Mouse (Mus musculus) liver, embryonic 11.5 days (tissue): ENCODE measurements around the gene Tns1. TPM values are rescaled to one million over a fixed set of nuclear protein-coding genes. Genes with fewer than 3 reads are reported as not detected.
A peak's percentile ranks its signal among the peaks of the same experiment; 100 is the strongest.

Source experiments
- ATAC-seq: fragments of 200-750 bp; cut with Nextera tagmentation; replicated peaks from 2 replicates; pipeline ENCODE4 v1.8.0; 2017; ENCODE audit warnings: moderate number of reproducible peaks, mild to moderate bottlenecking, moderate TSS enrichment, moderate library complexity; ENCODE audit not compliant: low FRiP score
- DNase-seq: peaks from one replicate; pipeline ENCODE4 v3.0.0-alpha.2; 2017; ENCODE audit warnings: low spot score
- H3K27ac ChIP-seq: fragments of 300-500 bp; sonication (generic); 2 replicates; pipeline ENCODE4 v1.5.1; 2014; ENCODE audit warnings: mild to moderate bottlenecking, low read depth, low read length, control low read depth
- H3K27me3 ChIP-seq: fragments of 300-500 bp; sonication (generic); replicated peaks from 2 replicates; pipeline ENCODE4 v1.6.1; 2014; ENCODE audit warnings: low read length, mixed read lengths; ENCODE audit not compliant: control insufficient read depth, insufficient read depth
- H3K36me3 ChIP-seq: fragments of 300-500 bp; sonication (generic); 2 replicates; pipeline ENCODE4 v1.6.1; 2014; ENCODE audit warnings: mild to moderate bottlenecking, low read length, moderate library complexity, mixed read lengths; ENCODE audit not compliant: control insufficient read depth, insufficient read depth
- H3K4me1 ChIP-seq: fragments of 300-500 bp; sonication (generic); replicated peaks from 2 replicates; pipeline ENCODE4 v1.6.1; 2014; ENCODE audit warnings: low read length, mixed read lengths; ENCODE audit not compliant: control insufficient read depth, insufficient read depth
- H3K4me2 ChIP-seq: fragments of 300-500 bp; sonication (generic); 2 replicates; pipeline ENCODE4 v1.6.1; 2014; ENCODE audit warnings: mild to moderate bottlenecking, control low read depth, moderate library complexity
- H3K4me3 ChIP-seq: fragments of 300-500 bp; sonication (generic); 2 replicates; pipeline ENCODE4 v1.5.1; 2014; ENCODE audit warnings: low read depth, low read length, control low read depth
- H3K9ac ChIP-seq: fragments of 300-500 bp; sonication (generic); 2 replicates; pipeline ENCODE4 v1.6.1; 2014; ENCODE audit warnings: low read depth, low read length, control low read depth
- H3K9me3 ChIP-seq: fragments of 300-500 bp; sonication (generic); 2 replicates; pipeline ENCODE4 v1.6.1; 2016; ENCODE audit warnings: low read length, inconsistent platforms, mixed read lengths; ENCODE audit not compliant: control insufficient read depth
- WGBS: fragments of 180-500 bp; shearing (Covaris S2); extraction: QIAGEN DNeasy Blood & Tissue Kit; methylation state at CpG from one replicate; pipeline ENCODE4 v1.1.7; 2014; 5-methylcytosine and 5-hydroxymethylcytosine counted together
- polyA plus RNA-seq: library from polyadenylated mRNA; unstranded; fragments of >200 nt; fragmentation: Nextera tagmentation; extraction: Ambion mirVana; gene quantifications from 2 replicates; pipeline ENCODE4 v1.2.1, GENCODE M21; 2014

Tns1 gene
- polyA plus RNA-seq, 1 experiment from 2014 or later, result 19.4 TPM

DNA sequence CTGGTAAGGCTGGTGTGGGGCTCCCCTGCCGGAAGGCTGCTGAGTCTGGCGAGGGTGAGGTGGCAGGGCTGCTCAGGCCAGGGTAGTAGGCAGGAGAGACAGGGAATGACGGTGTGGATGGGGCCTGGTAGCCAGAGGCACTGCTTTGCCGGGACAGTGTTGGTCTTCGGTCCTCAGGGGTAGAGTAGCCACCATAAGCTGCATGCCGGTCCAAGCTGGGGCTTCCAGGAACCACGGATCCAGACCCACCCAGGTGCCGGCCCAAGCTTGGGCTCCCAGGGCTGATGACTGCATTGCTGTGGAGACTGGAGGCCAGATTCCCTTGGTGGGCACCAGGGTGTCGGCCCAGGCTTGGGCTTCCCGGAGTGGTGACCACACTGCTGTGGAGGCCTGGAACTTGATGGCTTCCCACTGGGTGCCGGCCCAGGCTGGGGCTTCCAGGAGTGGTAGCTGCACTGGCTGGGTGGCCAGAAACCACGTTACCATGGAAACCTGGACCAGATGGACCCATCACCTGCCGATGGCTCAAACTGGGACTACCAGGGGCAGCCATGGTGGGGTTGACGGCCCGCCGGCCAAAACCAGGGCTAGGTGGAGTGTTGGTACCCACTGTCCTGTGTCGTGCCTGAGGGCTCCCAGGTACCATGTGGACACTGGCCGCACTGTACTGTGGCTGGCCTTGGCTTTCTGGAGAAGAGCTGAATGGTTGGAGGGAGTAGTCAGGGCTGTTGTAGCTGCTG is 199.2 kb downstream of the Tns1 start:
- Histone ChIP-seq H3K27me3 (no peaks in the 10 kb centered on the region), H3K4me1 (peaks cover 5% of the 10 kb centered on the region; the same call in 1 of the 2 replicates), H3K27ac (no peak overlapping the region), H3K9ac (no peak overlapping the region), H3K4me3 (no peak overlapping the region), H3K36me3 (peaks cover 10% of the 10 kb centered on the region; the same call in 1 of the 2 replicates), H3K9me3 (no peaks in the 10 kb centered on the region), H3K4me2 (no peak overlapping the region)
- DNase-seq (no peak), ATAC-seq (no peak)
- WGBS, result 96% methylated on average over 18 of the region's 18 CpGs

DNA sequence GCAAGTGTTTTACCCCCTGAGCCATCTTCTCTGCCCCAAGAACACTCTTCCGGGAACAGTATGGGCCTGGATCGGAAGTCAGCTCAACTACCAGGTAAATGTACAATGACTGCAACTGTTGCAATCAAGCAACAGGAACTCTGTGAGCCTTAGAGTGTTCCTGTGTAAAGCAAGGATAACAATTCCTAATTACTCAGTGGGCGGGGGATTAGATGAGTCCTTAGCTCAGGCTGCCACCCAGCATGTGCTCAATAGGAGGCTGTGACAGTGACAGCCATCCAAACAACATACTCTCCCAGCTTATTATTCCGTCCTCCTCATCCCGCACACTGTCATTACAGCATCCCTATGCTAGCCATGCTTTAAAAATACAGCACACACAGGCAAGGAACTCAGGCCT is 200.0 kb downstream of the Tns1 start:
- Histone ChIP-seq H3K27ac (no peak overlapping the region), H3K9me3 (no peaks in the 10 kb centered on the region), H3K9ac (no peak overlapping the region), H3K4me1 (peaks cover 5% of the 10 kb centered on the region; the same call in 1 of the 2 replicates), H3K4me2 (no peak overlapping the region), H3K27me3 (no peaks in the 10 kb centered on the region), H3K36me3 (peaks cover 10% of the 10 kb centered on the region; the same call in 1 of the 2 replicates), H3K4me3 (no peak overlapping the region)
- DNase-seq, result no peak
- no peak for ATAC-seq
- WGBS, result 83% methylated on average over 5 of the region's 5 CpGs

DNA sequence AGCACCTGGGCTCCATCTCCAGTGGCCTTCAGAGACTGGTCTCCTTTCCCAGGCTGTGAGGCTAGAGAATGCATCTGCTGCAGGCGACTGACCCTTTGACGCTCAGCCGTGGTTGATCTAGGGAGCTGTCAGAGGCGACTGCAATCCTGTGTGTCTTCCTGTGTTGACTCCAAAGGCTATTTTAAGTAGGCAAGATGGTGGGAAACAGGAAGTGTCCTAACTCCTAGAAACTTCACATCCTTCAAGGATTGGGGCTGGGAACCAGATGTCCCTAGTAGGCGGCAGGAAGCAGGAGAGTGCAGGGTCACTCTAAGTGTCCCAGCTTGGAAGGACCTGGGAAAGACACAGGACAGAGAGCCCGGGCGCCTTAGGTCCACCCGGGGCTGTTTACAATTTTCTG is 201.1 kb downstream of the Tns1 start:
- Histone ChIP-seq H3K27me3 (no peaks in the 10 kb centered on the region), H3K9ac (no peak overlapping the region), H3K4me3 (no peak overlapping the region), H3K27ac (no peak overlapping the region), H3K9me3 (no peaks in the 10 kb centered on the region), H3K36me3 (peaks cover 10% of the 10 kb centered on the region; the same call in 1 of the 2 replicates), H3K4me2 (no peak overlapping the region), H3K4me1 (no peaks in the 10 kb centered on the region)
- DNase-seq (no peak), ATAC-seq (peak; percentile 54)
- WGBS, result 46% methylated on average over 8 of the region's 8 CpGs

DNA sequence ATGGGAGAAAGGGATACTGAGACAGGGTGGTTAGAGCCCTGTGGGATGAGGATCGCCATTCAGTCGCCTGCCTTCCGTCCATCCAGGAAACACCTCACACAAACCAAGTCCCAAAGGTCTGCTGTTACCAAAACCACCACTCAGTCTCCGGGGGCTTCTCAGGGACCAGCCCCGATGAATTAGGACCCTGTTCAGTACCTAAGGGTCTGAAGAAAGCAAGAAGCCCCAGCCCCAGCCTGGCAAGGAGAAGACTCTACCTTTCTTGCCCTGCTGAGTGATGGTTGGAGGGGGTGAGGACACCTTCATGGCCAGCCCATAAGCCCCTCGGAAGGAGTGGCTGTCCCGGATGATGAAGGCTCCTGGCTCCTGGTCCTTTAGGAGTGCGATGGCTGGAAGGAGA is 203.5 kb downstream of the Tns1 start:
- Histone ChIP-seq H3K4me1 (no peaks in the 10 kb centered on the region), H3K27ac (no peak overlapping the region), H3K4me3 (no peak overlapping the region), H3K36me3 (peaks cover 10% of the 10 kb centered on the region; the same call in 1 of the 2 replicates), H3K4me2 (no peak overlapping the region), H3K9me3 (no peaks in the 10 kb centered on the region), H3K9ac (no peak overlapping the region), H3K27me3 (no peaks in the 10 kb centered on the region)
- WGBS, result 91% methylated on average over 8 of the region's 8 CpGs
- DNase-seq (no peak), ATAC-seq (no peak)

DNA sequence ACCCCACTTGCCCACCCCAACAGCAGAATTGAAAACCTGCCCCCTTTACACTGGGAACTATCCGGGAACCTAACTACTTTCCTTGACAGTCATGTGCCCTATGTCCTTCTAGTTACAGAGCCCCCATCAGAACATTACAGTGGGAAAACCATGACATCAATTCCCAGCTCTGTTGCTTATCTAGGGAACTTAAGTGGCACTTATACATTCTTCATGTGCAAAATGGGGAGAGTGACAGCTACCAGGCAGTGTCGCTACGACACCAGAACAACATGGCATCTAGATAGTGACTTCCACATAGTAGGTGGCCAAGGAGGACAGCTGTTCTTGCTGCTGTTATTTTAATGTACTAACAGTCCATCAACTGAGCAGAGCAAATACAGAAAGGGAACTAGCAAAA is 204.3 kb downstream of the Tns1 start:
- DNase-seq, result no peak
- H3K36me3 ChIP-seq, result peaks cover 5% of the 10 kb centered on the region; the same call in 1 of the 2 replicates
- H3K9ac ChIP-seq, result no peak overlapping the region
- ATAC-seq, result no peak
- no peak overlapping the region for H3K4me2 ChIP-seq
- no peak overlapping the region for H3K4me3 ChIP-seq
- WGBS, result 85% methylated on average over 3 of the region's 3 CpGs
- H3K4me1 ChIP-seq, result no peaks in the 10 kb centered on the region
- H3K27me3 ChIP-seq, result no peaks in the 10 kb centered on the region
- H3K9me3 ChIP-seq, result no peaks in the 10 kb centered on the region
- no peak overlapping the region for H3K27ac ChIP-seq

DNA sequence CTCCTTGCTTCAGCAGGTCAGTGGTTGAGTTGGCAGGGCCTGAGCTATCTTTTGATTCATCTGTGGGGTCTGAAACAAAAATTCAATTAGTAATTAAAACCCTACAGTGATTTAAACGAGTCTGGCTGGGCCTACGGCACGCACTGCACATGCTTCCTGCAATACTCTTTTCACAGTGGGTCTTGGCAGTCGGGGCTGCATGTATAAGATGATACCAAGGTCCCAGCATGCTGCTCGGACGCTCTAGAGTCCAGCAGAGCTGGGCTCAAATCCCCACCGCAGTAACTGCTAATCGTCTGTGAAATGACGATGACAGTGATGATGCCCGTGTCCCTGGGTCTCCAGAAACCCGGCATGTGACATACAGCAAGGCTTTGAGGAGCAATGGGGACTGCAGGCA is 206.2 kb downstream of the Tns1 start:
- no peak overlapping the region for H3K9ac ChIP-seq
- H3K4me1 ChIP-seq, result no peaks in the 10 kb centered on the region
- no peak overlapping the region for H3K4me3 ChIP-seq
- H3K27me3 ChIP-seq, result no peaks in the 10 kb centered on the region
- 79% methylated on average over 11 of the region's 11 CpGs for WGBS
- peaks cover 5% of the 10 kb centered on the region; the same call in 1 of the 2 replicates for H3K36me3 ChIP-seq
- H3K27ac ChIP-seq, result no peak overlapping the region
- no peaks in the 10 kb centered on the region for H3K9me3 ChIP-seq
- ATAC-seq (no peak), DNase-seq (no peak)
- no peak overlapping the region for H3K4me2 ChIP-seq

DNA sequence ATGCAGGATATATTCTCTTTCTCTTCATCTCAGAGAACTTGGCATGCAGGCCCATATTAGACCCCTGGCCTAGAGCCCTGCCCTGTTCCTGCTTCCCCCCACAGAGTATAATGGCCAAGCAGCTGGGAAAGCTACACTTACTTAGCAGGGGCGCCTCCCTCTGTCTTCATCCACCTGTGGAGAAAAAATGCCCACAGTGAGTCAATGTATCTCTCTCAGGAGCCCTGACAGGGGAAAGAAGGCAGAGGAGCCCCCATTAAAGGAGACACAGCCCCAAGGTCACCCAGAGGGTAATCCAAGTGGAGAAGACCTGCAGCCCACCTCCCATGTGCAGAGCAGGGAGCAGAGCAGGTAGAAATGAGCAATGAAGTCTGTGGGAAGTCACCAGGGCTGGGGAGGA is 208.0 kb downstream of the Tns1 start:
- 74% methylated on average over 1 of the region's 1 CpGs for WGBS
- DNase-seq, result no peak
- Histone ChIP-seq H3K36me3 (peaks cover 5% of the 10 kb centered on the region; the same call in 1 of the 2 replicates), H3K4me1 (no peaks in the 10 kb centered on the region), H3K9me3 (no peaks in the 10 kb centered on the region), H3K4me3 (no peak overlapping the region), H3K27me3 (no peaks in the 10 kb centered on the region), H3K4me2 (no peak overlapping the region), H3K9ac (no peak overlapping the region), H3K27ac (no peak overlapping the region)
- ATAC-seq, result no peak

DNA sequence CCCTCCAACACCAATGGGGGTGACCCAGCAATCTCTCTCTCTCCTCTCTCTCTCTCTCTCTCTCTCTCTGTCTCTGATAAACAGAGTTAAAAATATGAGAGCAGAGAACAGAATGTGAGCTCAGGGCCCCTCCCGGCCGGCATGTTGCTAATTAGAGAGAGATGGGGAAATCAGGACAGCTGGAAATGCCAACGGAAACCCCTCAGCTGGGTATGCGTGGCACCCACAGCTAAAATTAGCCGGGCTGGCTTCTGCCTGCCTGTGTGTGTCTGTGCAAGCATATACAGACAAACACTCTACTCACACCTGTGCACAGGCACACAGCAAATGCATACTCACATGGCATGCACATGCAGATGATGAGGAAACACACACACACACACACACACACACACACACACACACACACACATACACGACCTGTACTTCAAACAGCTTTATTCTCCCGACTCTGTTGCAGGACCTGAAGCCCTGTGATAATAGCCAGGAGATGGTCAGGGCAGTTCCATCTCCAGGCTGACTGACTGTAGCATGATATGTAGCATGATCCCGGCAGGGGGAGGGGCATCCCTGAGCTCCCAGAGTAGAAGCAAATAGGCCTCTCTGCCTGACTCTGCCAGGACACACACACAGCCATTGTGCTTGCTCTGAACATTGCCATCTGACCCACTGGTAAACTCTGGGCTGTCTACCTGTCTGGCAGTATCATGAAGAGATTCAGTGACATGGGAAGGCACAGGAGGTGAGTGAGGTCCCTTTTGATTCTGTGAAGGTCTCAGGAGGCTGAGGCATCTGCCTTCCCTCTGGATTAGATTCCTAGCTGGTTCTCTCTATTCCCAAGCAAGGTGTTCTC is 208.8 kb downstream of the Tns1 start:
- no peaks in the 10 kb centered on the region for H3K27me3 ChIP-seq
- no peak for ATAC-seq
- peaks cover 5% of the 10 kb centered on the region; the same call in 1 of the 2 replicates for H3K36me3 ChIP-seq
- H3K4me1 ChIP-seq, result no peaks in the 10 kb centered on the region
- no peak overlapping the region for H3K9ac ChIP-seq
- 60% methylated on average over 8 of the region's 8 CpGs for WGBS
- H3K4me3 ChIP-seq, result no peak overlapping the region
- no peak overlapping the region for H3K4me2 ChIP-seq
- no peak for DNase-seq
- no peak overlapping the region for H3K27ac ChIP-seq
- no peaks in the 10 kb centered on the region for H3K9me3 ChIP-seq
